Mouse (Mus musculus) forebrain, embryonic 11.5 days (tissue): ENCODE data around the gene Zfp759. TPM values are rescaled to one million over a fixed set of nuclear protein-coding genes. Genes with fewer than 3 reads are reported as not detected.
A peak's percentile ranks its signal among the peaks of the same experiment; 100 is the strongest.
"Not testable (repeated sequence)": the region's sequence is repeated elsewhere in the genome, so short reads cannot be mapped to it uniquely, and the experiment has no call there.

Experiments used
- ATAC-seq: fragments of 200-750 bp; cut with Nextera tagmentation; replicated peaks from 2 replicates; pipeline ENCODE4 v1.8.0; 2017; ENCODE audit warnings: moderate TSS enrichment; ENCODE audit not compliant: low FRiP score
- DNase-seq: peaks from one replicate; pipeline ENCODE4 v3.0.0-alpha.2; 2017; ENCODE audit warnings: low spot score
- H3K27ac ChIP-seq: fragments of 300-500 bp; sonication (generic); 2 replicates; pipeline ENCODE4 v1.5.1; 2014; ENCODE audit warnings: low read depth, low read length
- H3K27me3 ChIP-seq: fragments of 300-500 bp; sonication (generic); 2 replicates; pipeline ENCODE4 v1.6.1; 2014; ENCODE audit warnings: mild to moderate bottlenecking, low read length, mixed read lengths; ENCODE audit not compliant: control insufficient read depth, insufficient read depth
- H3K36me3 ChIP-seq: fragments of 300-500 bp; sonication (generic); 2 replicates; pipeline ENCODE4 v1.6.1; 2014; ENCODE audit warnings: mild to moderate bottlenecking, low read length, moderate library complexity, mixed read lengths; ENCODE audit not compliant: control insufficient read depth, insufficient read depth
- H3K4me1 ChIP-seq: fragments of 300-500 bp; sonication (generic); replicated peaks from 2 replicates; pipeline ENCODE4 v1.6.1; 2014; ENCODE audit warnings: low read length, mixed read lengths; ENCODE audit not compliant: control insufficient read depth, insufficient read depth
- H3K4me2 ChIP-seq: fragments of 300-500 bp; sonication (generic); 2 replicates; pipeline ENCODE4 v1.6.1; 2014; ENCODE audit warnings: low read depth, mild to moderate bottlenecking, low read length, moderate library complexity, mixed read lengths; ENCODE audit not compliant: severe bottlenecking
- H3K4me3 ChIP-seq: fragments of 300-500 bp; sonication (generic); 2 replicates; pipeline ENCODE4 v1.5.1; 2014; ENCODE audit warnings: low read depth, low read length
- H3K9ac ChIP-seq: fragments of 300-500 bp; sonication (generic); 2 replicates; pipeline ENCODE4 v1.6.1; 2014; ENCODE audit warnings: low read length
- H3K9me3 ChIP-seq: fragments of 300-500 bp; sonication (generic); 2 replicates; pipeline ENCODE4 v1.6.1; 2016; ENCODE audit warnings: low read length, mixed read lengths; ENCODE audit not compliant: control insufficient read depth
- WGBS: fragments of 180-500 bp; shearing (Covaris S2); extraction: QIAGEN DNeasy Blood & Tissue Kit; methylation state at CpG from one replicate; pipeline ENCODE4 v1.1.7; 2014; 5-methylcytosine and 5-hydroxymethylcytosine counted together
- polyA plus RNA-seq: library from polyadenylated mRNA; unstranded; fragments of >200 nt; fragmentation: Nextera tagmentation; extraction: Ambion mirVana; gene quantifications from 2 replicates; pipeline ENCODE4 v1.2.1, GENCODE M21; 2014

The Zfp759 gene
- polyA plus RNA-seq, 1 experiment from 2014 or later = 2.1 TPM

DNA sequence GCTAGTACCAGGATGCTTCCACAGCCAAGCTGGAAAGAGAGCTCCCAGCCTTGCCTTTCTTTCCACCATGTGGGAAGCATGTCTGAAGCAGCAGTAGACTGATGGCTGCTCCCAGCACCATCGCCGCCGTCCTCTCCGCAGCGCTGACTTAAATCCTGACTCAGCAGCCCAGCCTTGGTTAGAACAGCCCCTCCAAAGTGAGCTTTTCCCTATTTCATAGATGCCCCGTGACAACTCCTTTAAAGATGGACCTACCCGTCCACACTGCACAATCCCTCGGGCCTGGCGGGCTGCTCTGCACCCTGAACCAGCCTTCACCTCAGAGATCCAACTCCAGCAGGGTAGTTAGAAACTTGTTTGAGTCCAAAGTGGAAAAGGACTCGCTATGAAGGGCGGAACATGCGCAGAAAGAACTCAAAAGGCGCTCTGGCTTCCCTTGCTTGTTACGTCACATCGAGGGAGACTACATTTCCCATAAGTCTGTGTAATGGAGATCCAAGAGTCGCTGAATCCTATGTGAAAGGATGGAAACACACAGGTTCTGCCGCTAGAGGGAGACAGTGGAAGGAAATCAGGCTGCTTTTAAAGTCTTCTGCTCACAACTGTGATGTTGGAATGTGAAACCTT is 13.2 kb upstream of the Zfp759 start, which contains the start of gene Gm28557:
Gene Gm28557, minus strand, starts transcription at position 411 of the 627 bp plus-strand sequence.
- H3K4me1 ChIP-seq = no peaks in the 10 kb centered on the region; the same call in 1 of the 2 replicates
- ATAC-seq (peak; percentile 98), DNase-seq (peak; percentile 88)
- H3K9ac ChIP-seq = peak within 1 kb of the TSS; percentile 75
- no peak within 1 kb of the TSS for H3K27ac ChIP-seq
- no peaks in the 10 kb centered on the region for H3K27me3 ChIP-seq
- under 1% methylated on average over 17 of the region's 17 CpGs for WGBS
- H3K36me3 ChIP-seq = no peaks in the 10 kb centered on the region
- H3K9me3 ChIP-seq = no peaks in the 10 kb centered on the region
- peak within 1 kb of the TSS; percentile 80 for H3K4me2 ChIP-seq
- peak within 1 kb of the TSS; percentile 44 for H3K4me3 ChIP-seq

DNA sequence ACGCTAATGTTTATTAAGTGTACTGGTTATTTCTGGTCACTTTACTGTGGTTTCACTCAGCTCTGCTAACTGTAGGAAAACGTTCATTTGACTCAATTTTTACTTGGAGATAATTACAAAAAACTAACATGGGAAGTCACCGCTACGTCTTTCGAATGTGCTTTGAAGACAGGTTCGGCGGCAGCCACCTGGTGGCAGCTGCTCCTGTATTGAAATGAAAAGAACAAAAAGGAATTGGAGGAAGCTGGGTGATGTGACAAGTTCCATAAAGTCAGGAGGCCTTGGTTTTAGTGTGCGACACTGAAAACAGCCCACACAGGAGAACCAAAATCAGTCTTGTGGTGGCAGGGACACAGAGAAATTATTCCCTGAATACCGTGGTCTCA is 12.6 kb upstream of the Zfp759 start:
- Histone ChIP-seq H3K9ac (peak overlapping the region; percentile 3; the same call in 1 of the 2 replicates), H3K27ac (no peak overlapping the region), H3K9me3 (no peaks in the 10 kb centered on the region), H3K36me3 (no peaks in the 10 kb centered on the region), H3K4me1 (no peaks in the 10 kb centered on the region; the same call in 1 of the 2 replicates), H3K27me3 (no peaks in the 10 kb centered on the region), H3K4me2 (peak overlapping the region; percentile 38), H3K4me3 (peak overlapping the region; percentile 44)
- WGBS = 5% methylated on average over 9 of the region's 9 CpGs
- ATAC-seq (peak; percentile 54; the same call in 1 of the 2 replicates), DNase-seq (no peak)

DNA sequence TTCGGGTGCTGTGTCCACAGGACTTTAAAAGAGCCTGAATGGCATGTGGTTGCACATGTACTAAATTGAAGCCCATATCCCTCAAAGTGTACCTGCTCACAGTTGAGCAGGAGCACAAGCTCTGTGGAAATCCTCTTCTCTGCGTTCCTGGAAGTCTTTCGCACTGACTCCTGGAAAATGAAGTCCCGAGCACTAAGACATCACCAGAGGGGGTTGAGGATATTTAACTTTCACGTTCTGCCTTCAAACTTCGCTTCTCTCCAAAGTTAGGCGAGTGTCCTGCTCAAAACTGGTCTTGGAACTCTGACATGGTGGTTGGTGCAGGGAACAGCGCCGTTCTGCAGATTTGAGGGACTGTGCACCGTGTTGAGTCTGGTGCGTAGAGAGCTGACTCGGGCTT is 9.4 kb upstream of the Zfp759 start:
- H3K4me2 ChIP-seq = no peak overlapping the region
- ATAC-seq (no peak), DNase-seq (no peak)
- 85% methylated on average over 12 of the region's 12 CpGs for WGBS
- no peaks in the 10 kb centered on the region for H3K9me3 ChIP-seq
- no peaks in the 10 kb centered on the region; the same call in 1 of the 2 replicates for H3K4me1 ChIP-seq
- H3K27ac ChIP-seq = no peak overlapping the region
- no peak overlapping the region for H3K9ac ChIP-seq
- H3K4me3 ChIP-seq = no peak overlapping the region
- no peaks in the 10 kb centered on the region for H3K36me3 ChIP-seq
- no peaks in the 10 kb centered on the region for H3K27me3 ChIP-seq

DNA sequence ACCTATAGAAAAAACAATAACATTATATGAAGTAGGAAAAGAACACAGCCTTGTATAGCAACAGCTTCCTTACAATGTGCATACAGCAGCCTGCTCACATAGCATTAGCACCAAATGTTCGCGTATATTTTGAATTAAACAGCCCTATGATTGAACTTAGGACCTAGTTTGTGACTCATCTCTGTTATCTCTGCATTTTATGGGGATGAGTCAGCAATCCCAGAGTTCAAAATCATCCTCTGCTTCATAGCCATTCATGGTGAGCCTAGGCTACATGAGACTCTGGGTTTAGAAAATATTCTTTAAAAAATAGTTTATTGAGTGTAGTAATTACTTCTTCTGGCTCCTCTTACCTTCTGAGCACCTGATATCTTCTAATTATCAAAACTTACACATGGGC is 8.2 kb upstream of the Zfp759 start:
- H3K27ac ChIP-seq = no peak overlapping the region
- H3K4me1 ChIP-seq = no peaks in the 10 kb centered on the region
- H3K27me3 ChIP-seq = no peaks in the 10 kb centered on the region
- H3K4me3 ChIP-seq = no peak overlapping the region
- no peaks in the 10 kb centered on the region for H3K9me3 ChIP-seq
- DNase-seq (no peak), ATAC-seq (no peak)
- 90% methylated on average over 2 of the region's 2 CpGs for WGBS
- H3K36me3 ChIP-seq = no peaks in the 10 kb centered on the region
- no peak overlapping the region for H3K4me2 ChIP-seq
- no peak overlapping the region for H3K9ac ChIP-seq

DNA sequence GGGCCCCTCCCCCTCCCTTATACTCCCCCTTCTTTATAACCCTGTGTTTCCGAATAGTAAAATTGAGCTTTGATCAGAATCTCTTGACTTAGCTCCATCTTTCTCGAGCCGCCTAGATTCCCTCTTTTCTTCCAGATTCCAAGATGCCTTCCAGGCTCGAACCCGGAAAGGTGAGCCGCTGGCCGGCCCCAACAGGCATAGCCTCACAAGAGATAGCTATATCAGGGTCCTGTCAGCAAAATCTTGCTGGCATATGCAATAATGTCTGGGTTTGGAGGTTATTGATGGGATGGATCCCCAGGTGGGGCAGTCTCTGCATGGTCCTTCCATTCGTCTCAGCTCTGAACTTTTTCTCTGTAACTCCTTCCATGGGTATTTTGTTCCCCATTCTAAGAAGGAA is 5.3 kb upstream of the Zfp759 start, which contains the start of gene Rslcan18:
Gene Rslcan18, minus strand, starts transcription at position 101 of the 400 bp plus-strand sequence.
- not testable (repeated sequence) for H3K27ac ChIP-seq

DNA sequence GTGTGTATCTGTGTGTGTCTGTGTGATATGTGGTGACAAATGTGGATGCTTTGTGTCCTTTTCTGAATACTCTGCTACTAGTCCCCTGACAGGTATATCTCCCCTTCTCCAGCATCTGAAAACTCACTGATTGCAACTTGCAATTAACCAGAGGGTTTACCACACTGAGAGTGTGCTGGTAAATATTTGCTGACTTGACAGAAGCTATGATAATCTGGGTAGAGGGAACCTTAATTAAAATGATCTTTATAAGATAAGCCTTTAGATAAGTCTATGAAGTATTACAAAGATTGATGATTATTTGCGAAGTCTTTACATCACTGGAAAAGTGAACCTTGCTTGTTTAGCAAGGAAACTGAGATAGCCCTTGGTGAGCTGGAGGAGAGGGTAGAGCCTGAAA is 3.0 kb downstream of the Zfp759 start:
- WGBS = 85% methylated on average over 1 of the region's 1 CpGs
- no peaks in the 10 kb centered on the region for H3K9me3 ChIP-seq
- H3K4me2 ChIP-seq = no peak overlapping the region
- H3K4me1 ChIP-seq = no peaks in the 10 kb centered on the region
- DNase-seq = no peak
- H3K27ac ChIP-seq = no peak overlapping the region
- H3K4me3 ChIP-seq = no peak overlapping the region
- no peak for ATAC-seq
- H3K36me3 ChIP-seq = no peaks in the 10 kb centered on the region
- no peaks in the 10 kb centered on the region for H3K27me3 ChIP-seq
- H3K9ac ChIP-seq = no peak overlapping the region

More for the DNA sequence above, 5.3 kb upstream of the Zfp759 start, which contains the start of gene Rslcan18:
- H3K9me3 ChIP-seq, H3K27me3 ChIP-seq, H3K4me3 ChIP-seq, ATAC-seq, H3K36me3 ChIP-seq, H3K4me1 ChIP-seq, H3K9ac ChIP-seq, DNase-seq, H3K4me2 ChIP-seq: not testable (repeated sequence)
- WGBS = 91% methylated on average over 8 of the region's 8 CpGs

DNA sequence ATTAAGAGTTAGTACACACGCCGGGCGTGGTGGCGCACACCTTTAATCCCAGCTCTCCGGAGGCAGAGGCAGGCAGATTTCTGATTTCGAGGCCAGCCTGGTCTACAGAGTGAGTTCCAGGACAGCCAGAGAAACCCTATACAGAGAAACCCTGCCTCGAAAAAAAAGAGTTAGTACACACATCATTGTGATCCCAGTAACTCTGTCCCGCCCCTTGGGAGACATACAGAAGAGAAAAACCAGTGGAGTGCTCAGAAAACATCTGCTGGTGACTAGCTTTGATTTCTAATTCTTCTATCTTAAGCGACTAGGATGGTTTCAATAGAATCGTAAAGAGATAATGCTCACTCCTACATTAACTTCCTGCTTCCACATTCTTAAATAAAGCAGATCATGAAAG is 6.0 kb downstream of the Zfp759 start:
- not testable (repeated sequence) for H3K27me3 ChIP-seq, H3K9ac ChIP-seq, DNase-seq, H3K9me3 ChIP-seq, H3K4me3 ChIP-seq, H3K4me1 ChIP-seq, H3K4me2 ChIP-seq, H3K27ac ChIP-seq, H3K36me3 ChIP-seq
- peak; percentile 35; the same call in 1 of the 2 replicates for ATAC-seq
- 77% methylated on average over 10 of the region's 10 CpGs for WGBS

DNA sequence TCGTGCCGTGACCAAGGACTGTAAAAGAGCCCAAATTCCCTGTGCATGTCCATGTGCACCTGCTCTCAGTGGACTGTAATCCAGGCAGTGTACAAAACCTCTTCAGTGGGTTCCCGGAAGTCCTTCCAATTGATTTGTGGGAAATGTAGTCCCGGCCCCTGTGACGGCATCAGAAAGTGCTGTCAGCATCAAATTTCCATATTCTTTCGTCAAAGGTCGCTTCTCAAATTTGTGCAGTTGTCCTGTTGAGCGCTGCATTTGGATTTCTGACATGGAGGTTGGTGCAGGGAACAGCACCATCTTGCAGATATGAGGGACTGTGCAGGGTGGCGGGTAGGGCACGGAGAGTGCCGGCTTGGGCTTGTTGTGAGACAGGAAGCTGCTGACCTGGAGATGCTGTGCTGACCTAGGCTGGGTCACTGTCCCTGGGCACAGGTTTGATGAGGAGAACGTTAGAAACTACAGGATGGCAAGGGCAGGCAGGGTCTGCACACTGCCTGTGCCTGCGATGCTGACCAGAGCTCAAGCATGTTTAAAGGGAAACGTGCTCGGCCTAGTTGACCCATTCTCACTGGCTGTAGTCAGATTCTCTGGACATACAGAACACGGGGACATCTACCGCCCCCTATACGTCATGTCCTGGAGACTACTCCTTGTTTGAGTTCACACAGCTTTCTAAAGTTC is 6.7 kb downstream of the Zfp759 start:
- Histone ChIP-seq H3K27me3 (no peaks in the 10 kb centered on the region), H3K4me3 (peak overlapping the region; percentile 59), H3K4me1 (no peaks in the 10 kb centered on the region), H3K9ac (peak overlapping the region; percentile 63), H3K36me3 (no peaks in the 10 kb centered on the region), H3K4me2 (peak overlapping the region; percentile 50), H3K27ac (no peak overlapping the region), H3K9me3 (no peaks in the 10 kb centered on the region)
- DNase-seq = peak; percentile 79
- WGBS = 2% methylated on average over 18 of the region's 18 CpGs
- ATAC-seq = peak; percentile 97
